Mouse (Mus musculus) heart, embryonic 11.5 days (tissue): ENCODE measurements around the gene Zfp335. TPM values are rescaled to one million over a fixed set of nuclear protein-coding genes. Genes with fewer than 3 reads are reported as not detected.

Source experiments
- ATAC-seq: fragments of 200-750 bp; cut with Nextera tagmentation; replicated peaks from 2 replicates; pipeline ENCODE4 v1.8.0; 2017; ENCODE audit warnings: moderate library complexity; ENCODE audit not compliant: insufficient number of reproducible peaks, low FRiP score, low TSS enrichment
- H3K27ac ChIP-seq: fragments of 300-500 bp; sonication (generic); 2 replicates; pipeline ENCODE4 v1.5.1; 2014; ENCODE audit warnings: mild to moderate bottlenecking, low read depth, low read length
- H3K27me3 ChIP-seq: fragments of 300-500 bp; sonication (generic); 2 replicates; pipeline ENCODE4 v1.6.1; 2014; ENCODE audit warnings: mild to moderate bottlenecking, low read length, mixed read lengths; ENCODE audit not compliant: control insufficient read depth, insufficient read depth
- H3K36me3 ChIP-seq: fragments of 300-500 bp; sonication (generic); 2 replicates; pipeline ENCODE4 v1.6.1; 2014; ENCODE audit warnings: mild to moderate bottlenecking, low read length, moderate library complexity, mixed read lengths; ENCODE audit not compliant: control insufficient read depth, insufficient read depth
- H3K4me1 ChIP-seq: fragments of 300-500 bp; sonication (generic); 2 replicates; pipeline ENCODE4 v1.6.1; 2014; ENCODE audit warnings: low read length; ENCODE audit not compliant: control insufficient read depth, insufficient read depth
- H3K4me2 ChIP-seq: fragments of 300-500 bp; sonication (generic); 2 replicates; pipeline ENCODE4 v1.6.1; 2014; ENCODE audit warnings: mild to moderate bottlenecking, moderate library complexity
- H3K4me3 ChIP-seq: fragments of 300-500 bp; sonication (generic); 2 replicates; pipeline ENCODE4 v1.5.1; 2014; ENCODE audit warnings: low read depth, low read length
- H3K9ac ChIP-seq: fragments of 300-500 bp; sonication (generic); 2 replicates; pipeline ENCODE4 v1.6.1; 2014; ENCODE audit warnings: mild to moderate bottlenecking, low read depth, low read length, moderate library complexity
- H3K9me3 ChIP-seq: fragments of 300-500 bp; sonication (generic); replicated peaks from 2 replicates; pipeline ENCODE4 v1.6.1; 2016; ENCODE audit warnings: low read length; ENCODE audit not compliant: control insufficient read depth
- WGBS: fragments of 180-500 bp; shearing (Covaris S2); extraction: QIAGEN DNeasy Blood & Tissue Kit; methylation state at CpG from one replicate; pipeline ENCODE4 v1.1.7; 2014; ENCODE audit not compliant: insufficient replicate concordance; 5-methylcytosine and 5-hydroxymethylcytosine counted together
- polyA plus RNA-seq: library from polyadenylated mRNA; unstranded; fragments of >200 nt; fragmentation: Nextera tagmentation; extraction: Ambion mirVana; gene quantifications from 2 replicates; pipeline ENCODE4 v1.2.1, GENCODE M21; 2014

Gene Zfp335
- polyA plus RNA-seq, 1 experiment from 2014 or later = 8.9 TPM

GRCm38 (mm10) chr2:164950501-164950900, 38.9 kb upstream of the Zfp335 start:
- WGBS = 22% methylated on average over 13 of the region's 13 CpGs
- H3K27me3 ChIP-seq = peaks cover 72% of the 10 kb centered on the region

GRCm38 (mm10) chr2:164948962-164949361, 37.4 kb upstream of the Zfp335 start:
- Histone ChIP-seq H3K9ac (0 out of 2 replicates have a peak overlapping the region, but pooled peaks have one; percentile 16), H3K27ac (no peak overlapping the region), H3K36me3 (no peaks in the 10 kb centered on the region), H3K4me2 (peak overlapping the region; percentile 55), H3K4me1 (peaks cover 5% of the 10 kb centered on the region; the same call in 1 of the 2 replicates), H3K27me3 (peaks cover 67% of the 10 kb centered on the region), H3K9me3 (no peaks in the 10 kb centered on the region), H3K4me3 (peak overlapping the region; percentile 31)
- 8% methylated on average over 25 of the region's 25 CpGs for WGBS
- ATAC-seq = no peak

More at GRCm38 (mm10) chr2:164950501-164950900, 38.9 kb upstream of the Zfp335 start:
- H3K4me1 ChIP-seq = peaks cover 5% of the 10 kb centered on the region; the same call in 1 of the 2 replicates
- H3K4me2 ChIP-seq = no peak overlapping the region
- no peak overlapping the region for H3K27ac ChIP-seq
- no peak overlapping the region for H3K9ac ChIP-seq
- no peaks in the 10 kb centered on the region for H3K9me3 ChIP-seq
- no peak for ATAC-seq
- H3K36me3 ChIP-seq = no peaks in the 10 kb centered on the region
- H3K4me3 ChIP-seq = no peak overlapping the region

DNA sequence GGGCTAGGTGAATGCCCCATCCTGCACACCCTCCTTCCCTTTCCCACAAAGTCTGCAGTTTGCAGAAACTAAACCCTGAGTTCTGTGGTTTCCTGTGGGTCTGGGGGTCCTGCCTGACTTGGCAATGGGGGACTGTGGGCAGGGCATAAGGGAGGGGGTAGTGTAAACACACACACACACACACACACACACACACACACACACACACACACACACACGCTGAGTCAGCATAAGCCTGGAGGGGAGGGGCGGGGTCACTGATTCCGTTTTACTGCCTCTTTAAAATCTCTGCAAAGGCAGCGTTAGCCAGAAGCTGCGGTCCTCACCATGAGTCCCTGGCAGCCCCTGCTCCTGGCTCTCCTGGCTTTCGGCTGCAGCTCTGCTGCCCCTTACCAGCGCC, 36.4 kb upstream of the Zfp335 start:
- Histone ChIP-seq H3K4me3 (no peak overlapping the region), H3K27me3 (peaks cover 61% of the 10 kb centered on the region), H3K9me3 (no peaks in the 10 kb centered on the region), H3K27ac (no peak overlapping the region), H3K4me1 (no peaks in the 10 kb centered on the region), H3K4me2 (no peak overlapping the region), H3K9ac (no peak overlapping the region), H3K36me3 (no peaks in the 10 kb centered on the region)
- WGBS = 15% methylated on average over 6 of the region's 7 CpGs
- no peak for ATAC-seq

GRCm38 (mm10) chr2:164947506-164947905, 35.9 kb upstream of the Zfp335 start:
- H3K36me3 ChIP-seq = no peaks in the 10 kb centered on the region
- H3K4me3 ChIP-seq = no peak overlapping the region
- no peak overlapping the region for H3K9ac ChIP-seq
- H3K27ac ChIP-seq = no peak overlapping the region
- ATAC-seq = no peak
- no peaks in the 10 kb centered on the region for H3K9me3 ChIP-seq
- 28% methylated on average over 4 of the region's 4 CpGs for WGBS
- H3K27me3 ChIP-seq = peaks cover 60% of the 10 kb centered on the region
- no peak overlapping the region for H3K4me2 ChIP-seq
- 0 out of 2 replicates have a peak, but pooled peaks cover 2% of the 10 kb centered on the region for H3K4me1 ChIP-seq

DNA sequence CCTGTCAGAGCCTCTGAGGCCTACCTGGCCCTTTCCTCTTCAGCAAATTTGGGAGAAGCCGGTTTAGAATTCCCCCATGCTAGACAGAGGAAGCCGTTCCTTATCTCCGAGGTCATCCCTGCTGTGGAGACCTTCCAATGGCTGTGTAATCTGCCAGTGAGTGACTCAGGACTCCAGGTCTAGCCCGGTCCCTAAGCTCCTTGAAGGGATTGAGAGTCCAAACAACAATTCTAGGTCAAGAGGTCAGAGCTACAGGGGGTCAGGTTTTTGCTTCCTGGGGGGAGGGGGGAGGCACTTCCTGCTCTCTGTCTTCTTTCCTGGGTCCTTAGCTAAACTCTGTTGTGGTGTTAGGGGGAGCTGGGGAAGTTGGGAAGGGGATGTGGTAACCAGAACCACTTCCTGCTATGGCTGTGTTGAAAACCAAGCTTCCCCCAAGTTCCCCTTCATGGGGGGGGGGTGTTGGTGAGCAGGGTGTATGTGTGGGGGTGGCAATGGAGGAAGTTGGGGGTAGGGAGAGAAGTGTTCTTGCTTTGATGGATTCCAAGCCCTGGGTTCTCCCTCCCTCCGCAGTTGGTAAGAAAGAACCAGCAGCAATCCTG, 31.2 kb upstream of the Zfp335 start:
- no peak overlapping the region for H3K27ac ChIP-seq
- no peaks in the 10 kb centered on the region for H3K9me3 ChIP-seq
- H3K9ac ChIP-seq = no peak overlapping the region
- H3K27me3 ChIP-seq = peaks cover 34% of the 10 kb centered on the region
- no peak overlapping the region for H3K4me3 ChIP-seq
- H3K4me2 ChIP-seq = no peak overlapping the region
- no peak for ATAC-seq
- H3K36me3 ChIP-seq = no peaks in the 10 kb centered on the region
- 9% methylated on average over 5 of the region's 5 CpGs for WGBS
- peaks cover 9% of the 10 kb centered on the region; the same call in 1 of the 2 replicates for H3K4me1 ChIP-seq

DNA sequence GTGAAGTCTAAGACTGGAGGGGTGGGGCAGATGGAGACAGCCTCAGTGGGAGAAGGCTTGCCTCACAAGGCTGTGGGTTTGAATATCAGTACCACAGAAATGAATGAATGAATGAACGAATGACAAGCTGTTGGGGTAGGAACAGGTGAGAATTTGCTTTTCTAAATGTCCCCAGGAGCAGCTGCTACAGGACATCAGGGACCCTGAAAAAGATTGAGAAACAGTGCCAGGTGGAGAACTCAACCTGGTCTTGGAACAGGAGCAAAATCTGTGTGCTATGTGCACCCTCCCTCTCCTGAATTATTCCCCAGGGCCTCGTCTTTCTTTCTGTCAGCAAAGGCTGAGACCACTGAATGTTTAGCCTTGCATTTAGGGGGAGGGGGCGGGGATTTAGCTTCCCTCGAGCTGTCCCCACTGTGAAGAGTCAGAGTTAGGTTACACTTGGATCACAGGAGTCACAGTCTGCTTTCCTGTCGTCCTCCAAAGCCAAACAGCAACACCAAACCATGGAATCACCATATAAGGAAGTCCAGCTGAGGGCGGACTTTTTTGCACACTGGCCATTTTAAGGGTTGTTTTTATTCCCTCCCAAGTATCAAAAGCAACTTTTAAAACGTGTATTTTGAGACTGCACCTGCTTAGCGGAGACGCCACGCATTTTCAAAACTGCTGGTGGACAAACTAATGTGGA, 28.7 kb upstream of the Zfp335 start, which contains the start of gene Mmp9:
TSS of gene Mmp9 (plus strand) at position 641 of the 691 bp plus-strand sequence.
- WGBS = 25% methylated on average over 10 of the region's 10 CpGs
- Histone ChIP-seq H3K4me1 (peaks cover 9% of the 10 kb centered on the region; the same call in 1 of the 2 replicates), H3K27me3 (peaks cover 32% of the 10 kb centered on the region), H3K27ac (no peak within 1 kb of the TSS), H3K36me3 (no peaks in the 10 kb centered on the region), H3K4me3 (no peak within 1 kb of the TSS), H3K4me2 (no peak within 1 kb of the TSS), H3K9ac (no peak within 1 kb of the TSS), H3K9me3 (no peaks in the 10 kb centered on the region)
- ATAC-seq = no peak

DNA sequence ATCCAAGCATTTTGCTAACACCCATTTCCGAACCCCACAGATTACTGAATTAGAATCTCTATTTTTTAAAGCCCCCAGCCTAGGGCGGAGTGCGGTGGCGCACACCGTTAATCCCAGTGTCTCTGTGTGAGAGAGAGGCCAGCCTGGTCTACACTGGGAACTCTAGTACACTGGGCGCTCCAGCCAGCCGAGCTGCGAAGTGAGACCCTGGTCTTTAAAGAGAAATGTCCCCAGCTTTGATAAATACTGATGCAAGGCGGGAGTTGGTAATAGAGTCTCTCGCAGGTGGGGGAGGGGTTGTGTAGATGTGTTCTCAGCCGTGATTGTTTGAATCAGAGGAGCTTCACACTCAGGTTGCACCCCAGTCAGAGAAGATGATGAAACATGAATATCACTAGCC, 27.5 kb upstream of the Zfp335 start:
- Histone ChIP-seq H3K27me3 (peaks cover 44% of the 10 kb centered on the region), H3K36me3 (no peaks in the 10 kb centered on the region), H3K4me2 (peak overlapping the region; percentile 71), H3K4me3 (peak overlapping the region; percentile 39), H3K27ac (no peak overlapping the region), H3K9me3 (no peaks in the 10 kb centered on the region), H3K9ac (0 out of 2 replicates have a peak overlapping the region, but pooled peaks have one; percentile 8), H3K4me1 (peaks cover 9% of the 10 kb centered on the region; the same call in 1 of the 2 replicates)
- 4% methylated on average over 11 of the region's 11 CpGs for WGBS
- ATAC-seq = no peak

GRCm38 (mm10) chr2:164938146-164939091, 26.9 kb upstream of the Zfp335 start:
- Histone ChIP-seq H3K27ac (no peak overlapping the region), H3K27me3 (peaks cover 50% of the 10 kb centered on the region), H3K9ac (peak overlapping the region; percentile 8; the same call in 1 of the 2 replicates), H3K36me3 (no peaks in the 10 kb centered on the region), H3K4me2 (peak overlapping the region; percentile 71), H3K9me3 (no peaks in the 10 kb centered on the region), H3K4me3 (peak overlapping the region; percentile 39), H3K4me1 (peaks cover 9% of the 10 kb centered on the region; the same call in 1 of the 2 replicates)
- no peak for ATAC-seq
- 3% methylated on average over 39 of the region's 39 CpGs for WGBS
